Mouse (Mus musculus): ENCODE measurements around the gene Mfsd12. TPM values are rescaled to one million over a fixed set of nuclear protein-coding genes. Genes with fewer than 3 reads are reported as not detected.

The Mfsd12 gene
- polyA plus RNA-seq, 1 experiment from 2014 or later: 13.4 TPM

GRCm38 (mm10) chr10:81395865-81396264 lies 38.6 kb downstream of the Mfsd12 start:
- no peak for ATAC-seq (ENCODE audit: insufficient number of reproducible peaks, low FRiP score)
- no peaks in the 10 kb centered on the region; the same call in 1 of the 2 replicates for H3K27me3 ChIP-seq (replicated peaks)

GRCm38 (mm10) chr10:81396749-81397148 lies 39.5 kb downstream of the Mfsd12 start:
- ATAC-seq (ENCODE audit: insufficient number of reproducible peaks, low FRiP score): no peak
- WGBS: 76% methylated on average over 5 of the region's 5 CpGs

More at GRCm38 (mm10) chr10:81395865-81396264, 38.6 kb downstream of the Mfsd12 start:
- Histone ChIP-seq H3K36me3 (peaks cover 38% of the 10 kb centered on the region), H3K9me3 (replicated peaks) (no peaks in the 10 kb centered on the region), H3K4me2 (no peak overlapping the region), H3K9ac (no peak overlapping the region; the same call in 1 of the 2 replicates), H3K27ac (ENCODE audit: poor library complexity, severe bottlenecking) (no peak overlapping the region), H3K4me1 (replicated peaks) (peaks cover 24% of the 10 kb centered on the region), H3K4me3 (no peak overlapping the region)
- WGBS: 77% methylated on average over 4 of the region's 4 CpGs

DNA sequence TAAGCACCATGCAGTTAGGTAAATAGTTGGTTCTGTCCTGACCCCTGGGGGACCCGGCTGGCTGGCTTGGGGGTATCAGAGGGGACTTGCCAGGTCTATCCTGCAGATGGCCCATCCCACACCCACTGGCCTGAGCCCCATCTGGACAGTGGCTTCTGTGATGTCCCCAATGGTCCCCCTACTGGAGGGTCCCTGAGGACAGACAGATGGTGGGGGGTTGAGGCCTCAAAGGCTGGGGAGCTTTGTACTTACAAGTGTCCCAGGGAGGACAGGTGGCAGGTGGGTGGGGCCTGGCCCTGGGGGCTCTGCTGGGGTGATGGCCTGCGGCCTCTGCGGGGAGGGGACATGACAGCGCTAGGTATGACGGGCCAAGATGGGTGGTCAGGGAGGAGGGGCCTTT lies 42.0 kb downstream of the Mfsd12 start:
- Histone ChIP-seq H3K9ac (no peak overlapping the region), H3K4me1 (replicated peaks) (peaks cover 39% of the 10 kb centered on the region), H3K36me3 (peaks cover 56% of the 10 kb centered on the region), H3K27me3 (replicated peaks) (no peaks in the 10 kb centered on the region; the same call in 1 of the 2 replicates), H3K4me2 (no peak overlapping the region), H3K27ac (ENCODE audit: poor library complexity, severe bottlenecking) (no peak overlapping the region), H3K4me3 (no peak overlapping the region), H3K9me3 (replicated peaks) (no peaks in the 10 kb centered on the region)
- ATAC-seq (ENCODE audit: insufficient number of reproducible peaks, low FRiP score): no peak
- 59% methylated on average over 5 of the region's 5 CpGs for WGBS

More at GRCm38 (mm10) chr10:81396749-81397148, 39.5 kb downstream of the Mfsd12 start:
- no peak overlapping the region for H3K4me3 ChIP-seq
- peaks cover 38% of the 10 kb centered on the region for H3K36me3 ChIP-seq
- H3K27ac ChIP-seq (ENCODE audit: poor library complexity, severe bottlenecking): no peak overlapping the region
- H3K27me3 ChIP-seq (replicated peaks): no peaks in the 10 kb centered on the region; the same call in 1 of the 2 replicates
- H3K9ac ChIP-seq: no peak overlapping the region
- peaks cover 33% of the 10 kb centered on the region for H3K4me1 ChIP-seq (replicated peaks)
- H3K4me2 ChIP-seq: no peak overlapping the region
- H3K9me3 ChIP-seq (replicated peaks): no peaks in the 10 kb centered on the region

- 66% methylated on average over 18 of the region's 18 CpGs for WGBS
- Histone ChIP-seq H3K9me3 (replicated peaks) (no peaks in the 10 kb centered on the region), H3K36me3 (peaks cover 61% of the 10 kb centered on the region), H3K4me1 (replicated peaks) (peaks cover 43% of the 10 kb centered on the region), H3K4me3 (no peak overlapping the region), H3K27me3 (replicated peaks) (peaks cover 5% of the 10 kb centered on the region; the same call in 1 of the 2 replicates), H3K4me2 (no peak overlapping the region), H3K27ac (ENCODE audit: poor library complexity, severe bottlenecking) (no peak overlapping the region), H3K9ac (no peak overlapping the region)
- no peak for ATAC-seq (ENCODE audit: insufficient number of reproducible peaks, low FRiP score)
These were observed 42.6 kb downstream of the Mfsd12 start for GRCm38 (mm10) chr10:81399798-81400308.

GRCm38 (mm10) chr10:81400371-81401204 lies 43.3 kb downstream of the Mfsd12 start:
- Histone ChIP-seq H3K4me3 (no peak overlapping the region), H3K9me3 (replicated peaks) (no peaks in the 10 kb centered on the region), H3K36me3 (peaks cover 69% of the 10 kb centered on the region), H3K27me3 (replicated peaks) (peaks cover 5% of the 10 kb centered on the region; the same call in 1 of the 2 replicates), H3K4me1 (replicated peaks) (peaks cover 48% of the 10 kb centered on the region), H3K27ac (ENCODE audit: poor library complexity, severe bottlenecking) (peak overlapping the region; percentile 2; the same call in 1 of the 2 replicates), H3K9ac (peak overlapping the region; percentile 42; the same call in 1 of the 2 replicates), H3K4me2 (no peak overlapping the region; the same call in 1 of the 2 replicates)
- WGBS: 59% methylated on average over 22 of the region's 22 CpGs
- no peak for ATAC-seq (ENCODE audit: insufficient number of reproducible peaks, low FRiP score)

- H3K9ac ChIP-seq: 0 out of 2 replicates have a peak overlapping the region, but pooled peaks have one; percentile 42
- H3K27me3 ChIP-seq (replicated peaks): peaks cover 5% of the 10 kb centered on the region; the same call in 1 of the 2 replicates
- 25% methylated on average over 10 of the region's 10 CpGs for WGBS
These were observed 43.9 kb downstream of the Mfsd12 start for GRCm38 (mm10) chr10:81401205-81401520.

GRCm38 (mm10) chr10:81401521-81402226 lies 44.4 kb downstream of the Mfsd12 start:
- Histone ChIP-seq H3K4me1 (replicated peaks) (peaks cover 59% of the 10 kb centered on the region), H3K4me3 (peak overlapping the region; percentile 19; the same call in 1 of the 2 replicates), H3K36me3 (peaks cover 76% of the 10 kb centered on the region), H3K4me2 (peak overlapping the region; percentile 53), H3K9ac (peak overlapping the region; percentile 61), H3K27me3 (replicated peaks) (peaks cover 5% of the 10 kb centered on the region; the same call in 1 of the 2 replicates), H3K9me3 (replicated peaks) (no peaks in the 10 kb centered on the region), H3K27ac (ENCODE audit: poor library complexity, severe bottlenecking) (peak overlapping the region; percentile 93)
- ATAC-seq (ENCODE audit: insufficient number of reproducible peaks, low FRiP score): peak; percentile 86
- WGBS: 9% methylated on average over 18 of the region's 18 CpGs

More at GRCm38 (mm10) chr10:81401205-81401520, 43.9 kb downstream of the Mfsd12 start:
- Histone ChIP-seq H3K36me3 (peaks cover 72% of the 10 kb centered on the region), H3K27ac (ENCODE audit: poor library complexity, severe bottlenecking) (peak overlapping the region; percentile 93), H3K4me2 (peak overlapping the region; percentile 53), H3K9me3 (replicated peaks) (no peaks in the 10 kb centered on the region), H3K4me3 (no peak overlapping the region), H3K4me1 (replicated peaks) (peaks cover 54% of the 10 kb centered on the region)
- ATAC-seq (ENCODE audit: insufficient number of reproducible peaks, low FRiP score): no peak

GRCm38 (mm10) chr10:81402227-81402765 lies 45.0 kb downstream of the Mfsd12 start:
- peak overlapping the region; percentile 53 for H3K4me2 ChIP-seq
- peaks cover 80% of the 10 kb centered on the region for H3K36me3 ChIP-seq
- WGBS: 23% methylated on average over 7 of the region's 7 CpGs
- peak overlapping the region; percentile 19; the same call in 1 of the 2 replicates for H3K4me3 ChIP-seq
- ATAC-seq (ENCODE audit: insufficient number of reproducible peaks, low FRiP score): no peak
- H3K9me3 ChIP-seq (replicated peaks): no peaks in the 10 kb centered on the region
- peaks cover 5% of the 10 kb centered on the region; the same call in 1 of the 2 replicates for H3K27me3 ChIP-seq (replicated peaks)
- H3K9ac ChIP-seq: peak overlapping the region; percentile 61
- peaks cover 65% of the 10 kb centered on the region for H3K4me1 ChIP-seq (replicated peaks)
- H3K27ac ChIP-seq (ENCODE audit: poor library complexity, severe bottlenecking): peak overlapping the region; percentile 93

- Histone ChIP-seq H3K4me2 (no peak overlapping the region; the same call in 1 of the 2 replicates), H3K4me1 (replicated peaks) (peaks cover 77% of the 10 kb centered on the region), H3K9ac (peak overlapping the region; percentile 61), H3K27me3 (replicated peaks) (peaks cover 5% of the 10 kb centered on the region; the same call in 1 of the 2 replicates), H3K4me3 (no peak overlapping the region), H3K36me3 (peaks cover 75% of the 10 kb centered on the region), H3K9me3 (replicated peaks) (no peaks in the 10 kb centered on the region), H3K27ac (ENCODE audit: poor library complexity, severe bottlenecking) (peak overlapping the region; percentile 93)
- no peak for ATAC-seq (ENCODE audit: insufficient number of reproducible peaks, low FRiP score)
- 74% methylated on average over 10 of the region's 10 CpGs for WGBS
These were observed 46.2 kb downstream of the Mfsd12 start for GRCm38 (mm10) chr10:81403511-81403910.

DNA sequence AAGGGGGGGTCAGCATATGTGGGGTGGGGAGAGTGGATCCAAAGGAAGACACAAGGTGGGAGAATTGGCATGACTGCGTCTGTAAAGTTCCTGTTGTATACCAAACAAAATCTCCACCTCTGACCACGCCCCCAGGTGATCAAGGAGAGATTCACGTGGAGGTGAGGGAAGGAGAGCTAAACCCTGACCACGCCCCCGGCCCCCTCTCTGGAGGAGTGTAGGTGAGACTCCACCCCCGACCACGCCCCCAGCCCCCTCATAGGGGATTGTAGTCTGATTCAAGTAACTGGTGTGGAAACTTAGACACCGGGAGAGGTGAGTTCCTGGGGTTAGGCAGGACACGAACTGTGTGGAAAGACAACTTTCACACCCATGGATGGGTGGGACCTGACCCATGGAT lies 46.8 kb downstream of the Mfsd12 start:
- WGBS: 25% methylated on average over 9 of the region's 9 CpGs
- Histone ChIP-seq H3K9me3 (replicated peaks) (no peaks in the 10 kb centered on the region), H3K4me1 (replicated peaks) (peaks cover 83% of the 10 kb centered on the region), H3K4me3 (no peak overlapping the region), H3K4me2 (no peak overlapping the region), H3K27me3 (replicated peaks) (peaks cover 5% of the 10 kb centered on the region; the same call in 1 of the 2 replicates), H3K27ac (ENCODE audit: poor library complexity, severe bottlenecking) (no peak overlapping the region), H3K36me3 (peaks cover 74% of the 10 kb centered on the region), H3K9ac (no peak overlapping the region)
- no peak for ATAC-seq (ENCODE audit: insufficient number of reproducible peaks, low FRiP score)

Measured in heart, embryonic 12.5 days (tissue).